Mouse (Mus musculus): ENCODE measurements at regions not wholly inside any gene's neighbourhood (a gene's known extent, or its start where the extent isn't known, plus 50 kb on each side); places are given as distances from the start of the nearest gene placed in this dataset.

DNA sequence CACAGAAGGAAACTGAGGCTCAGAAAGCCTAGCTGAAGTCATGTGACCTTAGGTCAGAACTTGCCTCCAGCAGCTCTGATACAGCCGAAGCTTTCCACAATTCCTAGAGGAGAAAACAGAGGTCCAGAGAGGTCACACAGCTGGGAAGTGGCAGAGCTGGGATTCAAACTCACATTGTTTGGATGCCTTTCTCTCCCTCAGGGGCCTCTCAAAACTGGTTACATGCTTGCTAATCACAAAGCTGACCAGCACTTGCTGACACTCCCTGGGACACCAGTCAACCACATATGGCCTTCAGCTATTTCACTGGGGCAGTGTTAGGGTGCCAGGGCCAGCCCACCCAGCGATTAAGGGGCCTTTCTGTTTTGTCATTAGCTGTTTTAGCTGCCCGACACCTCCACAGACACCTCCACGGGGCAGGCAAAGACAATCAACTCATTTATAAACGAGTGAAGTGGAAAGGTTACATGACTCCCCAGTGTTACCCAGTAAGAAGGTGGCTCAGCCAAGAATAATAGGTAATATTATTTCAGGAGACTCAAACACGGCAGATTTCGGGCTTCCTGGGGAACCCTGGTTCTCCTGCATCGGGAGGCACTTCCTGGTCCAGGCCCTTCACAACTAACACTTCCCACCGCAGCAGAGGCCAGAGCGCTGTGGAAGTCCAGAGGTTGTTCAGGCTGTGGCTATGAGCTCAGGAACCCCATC lies 71.4 kb downstream of the 2410131K14Rik start:
- no peak for DNase-seq

DNA sequence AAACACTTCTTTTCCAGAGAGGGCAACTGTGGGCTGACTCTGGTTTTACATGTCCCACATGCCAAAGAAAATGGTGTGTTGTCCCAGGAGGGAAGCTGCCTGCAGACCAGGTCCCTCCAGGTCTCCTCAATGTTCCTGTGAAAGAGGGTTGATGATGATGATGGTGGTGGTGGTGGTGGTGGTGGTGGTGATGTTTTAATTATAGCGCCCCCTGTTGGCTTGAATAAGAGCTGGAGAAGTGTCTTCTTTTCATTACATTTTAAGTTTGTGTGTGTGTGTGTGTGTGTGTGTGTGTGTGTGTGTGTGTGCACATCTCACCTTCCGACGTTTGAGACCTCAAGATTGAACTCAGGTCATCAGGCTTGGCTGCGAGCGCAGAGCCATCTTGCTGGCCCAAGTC lies 73.0 kb downstream of the 2410131K14Rik start:
- no peak for DNase-seq

DNA sequence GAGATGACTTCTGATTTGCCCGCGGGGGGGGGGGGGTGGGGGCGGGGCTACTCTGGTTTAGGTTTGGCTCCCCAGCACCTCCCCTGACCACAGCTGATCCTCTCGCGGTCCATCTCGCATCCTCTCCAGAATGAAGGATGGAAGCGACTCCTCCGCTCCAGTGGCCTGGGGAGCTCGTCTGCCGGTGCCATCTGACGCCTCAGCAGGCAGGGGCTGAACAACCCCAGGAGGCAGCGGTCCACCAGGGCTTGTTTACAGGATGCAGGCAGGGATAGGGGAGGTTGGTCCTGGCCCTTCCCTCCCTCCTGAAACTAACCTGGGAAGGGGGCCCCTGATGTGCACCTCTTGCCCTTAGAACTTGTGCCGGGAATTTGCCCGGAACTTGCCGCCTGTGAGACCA lies 73.9 kb downstream of the 2410131K14Rik start:
- DNase-seq: no peak

DNA sequence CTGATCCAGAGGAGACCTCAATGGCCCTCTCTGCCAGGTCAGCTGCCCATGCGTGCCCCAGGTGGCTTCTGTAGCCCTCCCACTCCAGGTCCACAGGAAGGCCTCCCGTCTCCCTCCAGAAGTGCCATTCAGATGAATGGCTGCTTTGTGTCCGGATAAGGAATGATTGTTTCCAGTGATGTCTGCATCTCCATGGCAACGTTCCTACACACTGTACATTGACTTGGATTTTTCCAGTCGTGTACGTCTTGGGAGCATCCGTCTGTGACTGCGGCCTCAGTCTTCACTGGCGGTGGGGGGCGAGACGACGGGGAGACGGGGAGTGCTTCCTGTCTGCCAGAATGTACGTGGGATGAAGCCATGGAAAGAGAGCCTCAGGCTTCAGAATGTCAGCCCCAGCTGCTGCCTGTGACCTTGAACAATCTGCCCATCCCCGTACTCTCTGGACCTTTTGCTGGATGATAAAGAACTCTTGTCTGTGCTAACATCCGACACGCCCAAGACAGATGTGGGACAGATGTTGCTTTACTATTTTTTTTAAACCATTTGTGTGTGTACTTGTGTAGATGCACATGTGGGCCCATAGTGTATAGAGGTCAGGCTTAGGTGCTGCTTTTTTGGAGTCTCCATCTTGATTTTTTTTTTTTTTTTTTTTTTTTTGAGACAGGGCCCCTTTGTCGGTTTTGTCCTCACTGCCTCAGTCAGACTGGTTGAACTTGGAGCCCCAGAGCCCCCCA lies 76.9 kb downstream of the 2410131K14Rik start:
- DNase-seq: no peak

DNA sequence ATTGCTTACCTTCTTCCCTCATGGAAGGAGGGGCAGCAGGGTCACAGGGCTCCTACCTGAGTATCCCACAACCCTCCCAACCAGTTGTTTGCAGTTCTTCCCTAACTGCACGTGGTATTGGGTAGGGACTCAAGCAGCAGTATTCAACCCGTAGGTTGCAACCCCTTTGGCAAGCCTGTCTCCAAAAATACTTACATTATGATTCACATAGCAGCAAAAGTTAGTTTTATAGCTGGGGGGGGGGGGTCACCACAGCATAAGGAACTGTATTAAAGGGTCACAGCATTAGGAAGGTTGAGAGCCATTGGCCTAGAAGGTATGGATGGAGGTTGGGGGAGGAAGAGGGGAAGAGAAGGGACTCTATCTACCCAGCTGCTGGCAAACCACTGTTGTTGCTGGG lies 78.1 kb downstream of the 2410131K14Rik start:
- no peak for DNase-seq

DNA sequence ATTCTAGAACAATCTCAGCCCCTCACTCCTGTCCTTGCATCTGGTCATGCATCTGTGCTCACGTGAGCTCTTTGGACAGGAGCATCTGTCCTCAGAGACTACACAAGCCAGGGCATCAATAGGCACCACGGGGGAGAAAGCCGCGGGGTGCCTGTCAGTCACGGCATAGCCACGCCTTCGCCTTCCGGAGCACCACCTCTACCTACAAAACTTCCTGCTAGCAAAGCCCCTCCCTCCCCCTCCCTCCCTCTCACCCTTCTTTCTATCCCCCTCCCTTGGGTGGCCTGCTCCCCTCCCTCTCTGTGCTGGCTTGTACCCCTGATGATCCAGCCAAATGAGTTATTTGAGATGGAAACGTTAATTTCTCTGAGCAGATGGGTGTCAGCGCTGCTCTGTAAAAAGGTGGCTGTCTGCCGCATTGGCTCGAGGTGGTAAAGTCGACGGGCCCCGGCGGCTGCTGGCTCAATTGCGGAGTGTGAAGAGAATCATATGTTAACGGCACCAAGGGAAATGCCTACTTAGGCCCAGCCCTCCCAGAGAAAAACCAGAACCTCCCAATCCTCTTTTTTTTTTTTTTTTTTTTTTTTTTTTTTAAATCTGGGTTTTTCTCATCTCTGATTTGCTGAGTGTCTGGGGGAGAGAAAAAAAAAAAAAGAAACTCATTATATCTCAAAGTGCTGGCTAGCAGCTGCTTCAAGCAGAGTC lies 82.0 kb downstream of the 2410131K14Rik start:
- peak; percentile 24 for DNase-seq

DNA sequence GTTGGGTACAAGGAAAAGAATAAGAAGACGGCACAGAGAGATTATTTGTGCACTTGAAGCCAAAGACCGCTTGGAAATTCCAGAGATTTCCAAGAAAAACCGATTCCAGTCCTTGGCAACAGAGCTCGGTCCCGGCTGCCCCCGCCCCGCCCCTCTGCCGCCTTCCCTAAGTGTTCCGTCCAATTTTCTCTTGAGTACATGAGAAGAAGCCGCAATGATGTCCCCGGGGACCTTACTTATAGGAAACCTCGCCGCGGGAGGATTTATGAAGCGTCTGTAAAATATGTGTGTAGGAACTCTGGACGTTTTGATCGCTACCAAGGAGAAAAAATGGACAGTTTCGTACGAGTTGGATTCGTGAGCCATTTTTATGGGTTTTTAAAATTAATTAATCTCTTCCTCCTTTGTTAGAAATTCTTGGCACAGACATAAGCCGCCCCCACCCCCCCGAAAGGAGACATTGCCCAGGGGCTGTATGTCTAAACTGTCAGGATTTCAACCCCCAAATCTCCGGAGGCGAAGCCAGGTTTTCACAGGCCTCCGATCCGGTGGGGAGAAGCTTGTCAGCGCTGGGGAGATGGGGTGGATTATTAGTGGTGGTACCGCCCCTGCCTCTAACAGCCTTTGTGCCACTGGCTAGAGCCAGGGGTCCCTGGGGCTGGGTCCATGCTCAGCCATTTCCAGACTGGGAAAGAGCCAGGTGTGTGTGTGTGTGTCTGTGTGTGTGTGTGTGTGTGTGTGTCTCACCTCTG lies 83.1 kb downstream of the 2410131K14Rik start:
- peak; percentile 64 for DNase-seq

DNA sequence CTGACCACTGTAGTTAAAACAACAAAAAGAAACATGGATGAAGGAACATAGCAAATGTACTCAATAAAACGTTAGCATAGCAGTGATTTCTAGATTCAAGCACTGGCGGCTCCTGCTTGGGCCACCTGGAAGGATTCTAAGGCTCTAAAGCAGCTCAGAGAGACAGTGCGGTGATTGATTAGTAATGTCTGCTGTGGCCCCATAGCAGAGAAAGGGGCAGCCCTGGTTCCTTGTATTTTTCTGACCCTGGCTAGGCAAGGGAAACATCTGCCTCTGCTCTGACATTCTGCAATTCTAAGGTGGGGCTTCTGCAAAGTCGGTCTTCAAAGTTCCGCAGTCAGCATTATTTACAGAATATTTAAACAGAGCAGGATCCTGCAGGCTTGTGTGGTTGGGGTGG lies 84.1 kb downstream of the 2410131K14Rik start:
- DNase-seq: no peak

DNA sequence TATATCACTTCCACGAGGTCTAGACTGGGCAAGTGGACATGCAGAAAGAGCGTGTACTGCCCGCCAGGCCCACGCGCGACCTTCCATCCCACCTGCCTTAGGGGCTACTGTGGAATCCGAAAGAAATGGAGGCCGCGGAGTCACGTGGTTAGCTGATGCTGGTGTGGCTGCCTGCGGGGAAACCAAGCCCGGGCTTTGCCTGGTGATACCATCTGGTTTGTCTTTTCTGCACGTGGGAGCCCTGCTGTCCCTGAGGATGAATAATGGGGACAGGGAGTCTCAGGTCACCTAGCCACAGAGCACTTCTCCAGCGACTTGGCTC lies 86.2 kb downstream of the 2410131K14Rik start:
- no peak for DNase-seq

DNA sequence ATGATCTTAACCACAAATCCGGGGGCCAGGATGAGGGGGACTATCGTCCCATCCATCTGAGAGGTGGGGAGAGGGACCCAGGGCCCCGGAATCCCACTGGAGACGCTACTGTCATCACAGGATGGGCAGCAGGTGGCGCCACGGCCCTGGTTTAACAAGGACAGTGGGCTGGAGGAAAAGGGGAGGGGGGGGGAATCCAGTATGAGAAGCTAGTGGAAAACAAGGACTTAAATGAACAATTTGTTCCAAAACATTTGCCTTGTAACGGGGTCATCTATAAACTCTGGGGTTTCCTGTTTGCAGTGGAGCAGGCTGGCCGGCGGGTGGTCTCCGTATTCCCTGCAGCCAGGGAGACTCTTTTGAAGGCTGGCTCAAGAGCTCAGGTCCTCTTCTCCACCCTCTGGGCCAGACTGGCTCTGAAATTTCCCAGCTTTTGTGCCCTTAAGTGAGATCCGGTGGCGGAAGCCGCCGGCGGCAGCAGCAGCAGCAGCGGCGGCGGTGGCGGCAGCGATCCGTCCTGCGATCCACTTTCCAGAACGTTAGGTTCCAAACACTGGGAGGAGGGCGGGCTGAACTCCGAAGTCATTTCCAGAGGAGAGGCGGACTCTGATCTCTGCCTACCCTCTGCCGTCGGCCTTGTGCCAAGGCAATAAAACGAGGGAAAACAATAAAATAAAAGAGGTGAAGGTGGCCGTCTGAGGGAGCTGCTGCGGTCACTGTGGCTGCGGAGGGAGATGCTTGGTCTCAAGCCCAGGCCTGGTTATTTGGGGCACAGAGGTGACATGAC lies 86.8 kb downstream of the 2410131K14Rik start:
- DNase-seq: peak; percentile 92

DNA sequence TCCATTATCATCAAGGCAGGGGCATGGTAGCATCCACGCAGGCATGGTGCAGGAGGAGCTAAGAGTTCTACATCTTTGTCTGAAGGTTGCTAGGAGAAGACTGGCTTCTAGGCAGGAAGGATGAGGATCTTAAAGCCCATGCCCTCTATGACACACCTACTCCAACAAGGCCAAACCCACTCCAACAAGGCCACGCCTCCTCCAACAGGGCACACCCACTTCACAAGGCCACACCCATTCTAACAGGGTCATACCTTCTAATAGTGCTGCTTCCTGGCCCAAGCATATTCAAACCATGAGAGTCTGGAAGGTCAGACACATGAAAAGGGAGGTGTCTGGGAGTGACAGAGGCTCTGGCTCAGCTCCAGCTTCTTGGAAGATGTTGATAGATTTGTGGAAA lies 89.0 kb downstream of the 2410131K14Rik start:
- DNase-seq: no peak

DNA sequence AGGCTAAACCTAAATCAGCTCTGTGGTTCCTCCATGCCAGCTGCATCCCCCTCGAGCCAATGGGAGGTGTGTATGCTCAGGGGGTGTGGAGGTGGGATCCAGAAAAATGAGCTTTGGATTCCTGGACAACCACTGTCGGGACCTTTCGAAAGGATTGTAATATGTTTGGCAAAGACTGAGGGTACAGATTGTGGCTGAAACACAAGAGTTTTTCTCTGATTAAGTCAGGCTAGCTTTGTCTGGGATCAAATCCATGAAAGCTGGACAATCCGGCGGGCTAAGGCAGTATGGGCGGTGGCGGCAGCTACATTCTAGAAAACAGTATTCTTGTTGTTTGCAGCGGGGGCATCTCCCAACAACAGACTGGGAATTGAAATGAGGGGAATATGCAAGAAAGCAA lies 93.2 kb downstream of the 2410131K14Rik start:
- DNase-seq: no peak

DNA sequence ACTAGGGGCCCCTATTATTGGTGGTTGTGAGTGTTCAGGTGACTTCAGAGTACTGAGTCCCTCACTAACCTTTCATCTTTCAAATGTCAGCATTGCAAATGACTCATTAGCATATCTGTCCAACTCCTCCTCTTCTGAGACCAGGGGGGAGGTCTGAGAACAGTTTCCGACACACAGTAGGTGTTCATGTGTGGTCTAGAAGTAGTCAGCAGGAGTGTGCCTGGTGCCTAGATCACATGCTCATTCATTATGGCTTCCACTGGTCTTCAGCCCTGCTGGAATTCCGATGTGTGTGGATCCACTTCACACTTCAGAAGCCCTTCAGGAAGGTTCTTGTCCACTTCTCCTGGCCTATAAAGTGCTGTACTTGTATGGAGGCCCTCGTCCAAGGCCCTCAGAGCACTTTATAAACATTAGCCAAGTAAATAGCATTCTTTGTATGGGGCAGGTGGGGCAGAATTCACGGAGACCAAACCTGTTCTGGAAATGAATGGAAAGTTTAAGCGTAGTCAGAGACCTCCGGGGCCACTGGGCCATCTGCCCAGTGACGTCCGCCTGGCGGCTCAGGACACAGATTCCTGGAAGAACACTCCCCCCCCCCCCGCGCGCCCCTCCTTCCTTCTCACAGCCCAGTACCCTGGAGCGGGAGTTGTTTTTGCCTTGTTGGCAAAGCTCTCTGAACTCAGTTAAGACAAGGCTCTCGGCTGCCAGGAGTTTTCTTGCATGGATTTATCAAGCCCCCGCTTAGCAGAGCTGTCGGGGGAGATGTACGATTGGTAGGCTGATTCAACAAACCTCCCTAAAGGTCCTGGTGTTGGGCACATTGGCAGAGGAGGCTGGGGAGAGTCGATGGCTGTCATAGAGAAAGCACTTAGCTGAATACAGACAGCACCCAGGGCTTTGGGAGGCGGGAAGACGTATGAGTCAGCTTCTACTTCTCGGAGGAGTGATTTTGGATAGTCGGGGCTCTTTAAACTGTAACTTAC lies 94.9 kb downstream of the 2410131K14Rik start:
- peak; percentile 92 for DNase-seq

DNA sequence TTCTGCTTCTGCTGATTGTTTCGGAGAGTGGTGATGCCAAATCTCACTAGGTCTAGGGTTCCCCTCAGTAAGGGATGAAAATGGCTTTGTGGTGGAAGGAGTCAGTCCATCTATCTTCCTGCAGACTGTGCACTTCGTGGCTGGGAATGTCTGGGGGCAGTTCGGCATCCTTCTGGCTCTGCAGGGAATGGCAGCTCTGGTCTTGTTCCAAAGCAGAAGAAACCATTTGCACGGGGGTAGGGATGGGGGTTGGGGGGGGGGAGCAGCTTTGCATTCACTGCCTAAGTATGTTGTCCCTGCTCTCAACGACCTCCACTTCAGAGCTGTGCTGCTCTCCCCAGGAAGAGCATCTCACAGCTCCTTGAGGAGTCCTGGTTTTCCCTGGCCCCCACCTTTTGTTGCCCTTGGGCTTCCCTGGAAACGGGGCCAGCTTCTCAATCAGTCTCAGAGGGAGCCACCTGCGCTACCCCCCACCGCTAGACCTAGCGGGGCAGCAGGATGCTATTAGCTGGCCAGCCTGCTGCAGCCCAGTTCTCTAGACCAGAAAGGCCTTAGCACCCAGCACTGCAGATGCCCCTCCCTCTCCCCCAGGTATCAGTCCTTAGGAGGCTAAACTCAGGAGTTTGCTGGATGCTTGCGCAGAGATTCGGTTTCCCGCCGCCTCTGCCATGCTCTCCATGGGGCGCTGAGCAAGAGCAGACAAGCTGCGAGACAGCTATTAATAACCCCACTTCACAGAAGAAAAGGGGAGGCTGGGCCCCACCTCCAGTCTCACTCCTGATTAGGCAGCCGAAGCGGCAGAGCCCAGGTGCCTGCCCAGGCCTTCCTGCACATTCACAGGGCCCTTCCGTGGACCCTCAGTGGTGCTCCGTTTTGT lies 98.7 kb downstream of the 2410131K14Rik start:
- DNase-seq: no peak

DNA sequence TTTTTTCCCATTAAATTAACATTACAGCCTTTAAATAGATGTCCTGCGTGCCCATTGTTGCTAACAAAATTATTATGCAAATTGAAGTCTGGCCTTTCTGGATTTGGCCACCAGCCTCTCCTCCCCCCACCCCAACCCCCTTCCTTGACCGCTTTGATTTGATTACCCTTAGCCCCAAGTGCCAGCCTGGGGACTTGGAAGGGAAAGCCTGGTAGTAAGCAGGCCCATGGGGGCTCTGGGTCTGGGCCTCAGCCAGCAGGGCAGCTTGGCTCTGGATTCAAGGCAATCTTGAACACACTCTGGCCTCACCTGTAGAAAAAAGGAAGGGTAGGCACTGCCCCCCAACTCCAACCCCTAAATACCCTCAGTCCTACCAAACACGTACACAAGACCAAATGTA lies 100.2 kb downstream of the 2410131K14Rik start:
- no peak for DNase-seq

DNA sequence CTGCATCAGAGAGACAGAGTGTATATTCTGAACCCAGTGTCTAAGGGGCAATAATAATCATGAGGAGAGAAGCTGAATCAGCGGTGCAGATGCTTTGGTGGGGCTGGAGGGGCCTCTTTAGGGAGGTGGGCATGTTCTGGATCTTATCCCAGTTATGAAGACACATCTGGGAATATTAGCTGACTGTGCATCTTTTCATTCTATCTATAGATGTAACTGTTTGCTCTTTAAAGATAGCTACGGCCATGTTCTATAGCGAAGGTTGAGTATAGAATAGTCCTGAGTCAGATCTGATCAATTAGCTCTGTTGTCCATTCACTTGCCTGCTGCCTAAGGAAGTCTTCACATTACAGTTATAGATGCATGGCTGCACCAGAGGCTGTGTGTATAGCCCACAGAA lies 104.0 kb downstream of the 2410131K14Rik start:
- no peak for DNase-seq

DNA sequence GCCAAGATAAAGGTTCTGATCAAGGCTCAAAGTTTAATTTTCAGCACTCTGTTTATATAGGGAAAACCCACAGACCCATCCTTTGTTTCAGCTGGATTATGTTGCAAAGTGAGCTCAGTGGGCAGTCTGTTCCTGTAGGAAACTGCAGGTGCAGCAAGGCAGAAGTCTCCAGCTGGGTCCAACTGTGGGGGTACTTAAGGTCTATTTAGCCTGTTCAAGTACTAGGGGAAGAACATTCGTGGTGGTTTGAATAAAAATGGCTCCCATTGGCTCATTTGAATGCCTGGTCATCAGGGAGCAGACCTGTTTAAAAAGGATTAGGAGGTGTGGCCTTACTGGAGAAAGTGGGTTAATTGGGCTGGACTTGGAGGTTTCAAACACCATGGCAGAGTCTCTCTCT lies 106.3 kb downstream of the 2410131K14Rik start:
- DNase-seq: no peak

DNA sequence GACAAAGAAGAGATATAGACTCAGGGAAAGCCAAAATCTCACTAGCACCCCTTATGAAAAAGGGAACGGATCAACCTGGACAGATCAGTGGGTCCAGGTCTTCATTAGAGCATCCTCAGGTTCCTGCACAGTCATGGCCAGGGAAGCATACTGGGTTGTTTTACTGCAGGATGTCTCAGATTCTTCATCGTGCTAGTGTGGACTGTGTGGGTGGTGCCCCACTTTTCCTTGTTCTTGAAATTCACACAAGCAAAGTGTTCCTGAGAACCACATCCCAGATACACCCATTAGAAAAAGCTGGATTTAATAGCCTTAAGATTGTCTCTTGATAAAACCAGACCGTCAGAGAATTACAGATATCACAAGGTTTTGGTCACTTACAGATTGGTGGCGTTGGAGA lies 107.1 kb downstream of the 2410131K14Rik start:
- no peak for DNase-seq

DNA sequence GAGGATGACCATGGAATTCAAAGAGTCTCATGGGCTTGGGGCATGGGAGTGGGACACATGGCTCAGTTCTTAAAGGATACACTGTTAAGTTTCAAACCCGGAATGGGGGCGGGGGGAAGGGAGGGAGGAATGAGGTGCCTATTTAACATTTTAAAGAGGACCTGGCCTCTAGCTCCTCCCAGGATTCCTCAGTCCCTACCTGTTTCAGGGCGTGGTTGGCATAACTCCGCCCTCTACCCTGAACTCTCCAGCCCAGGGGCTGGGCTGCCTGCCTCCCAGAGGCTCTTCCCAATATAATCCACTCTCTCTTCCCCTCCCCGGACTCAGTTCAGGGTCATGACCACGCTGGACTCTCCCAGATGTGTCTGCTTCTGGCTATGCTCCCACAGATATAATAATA lies 108.0 kb downstream of the 2410131K14Rik start:
- DNase-seq: no peak

DNA sequence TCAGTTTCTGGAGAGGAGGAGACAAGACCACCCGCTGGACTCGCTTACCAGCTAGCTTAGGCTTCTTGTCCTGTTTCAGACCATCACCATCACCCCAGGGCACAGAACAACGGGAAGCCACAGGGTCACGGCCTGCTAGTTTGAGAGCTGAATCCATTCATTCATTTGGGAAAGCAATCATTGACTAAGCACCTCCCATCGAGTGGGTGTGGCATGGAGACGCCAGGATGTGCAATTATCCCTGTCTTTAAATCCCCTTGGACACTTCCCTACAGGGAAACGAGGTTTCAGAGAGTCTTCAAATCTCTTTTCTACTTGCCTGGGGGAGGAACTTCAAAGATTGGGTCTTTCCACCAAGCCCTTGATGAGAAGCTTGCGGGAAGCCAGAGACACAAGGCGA lies 108.7 kb downstream of the 2410131K14Rik start:
- DNase-seq: no peak

Measured in kidney, postnatal 14 days (tissue).